Mouse (Mus musculus) stomach, postnatal 0 days (tissue): ENCODE results near the gene Stk25. TPM values are rescaled to one million over a fixed set of nuclear protein-coding genes. Genes with fewer than 3 reads are reported as not detected.

ENCODE experiments used
- ATAC-seq: fragments of 200-750 bp; cut with Nextera tagmentation; 2 replicates; pipeline ENCODE4 v1.8.0; 2017; ENCODE audit not compliant: low FRiP score, low TSS enrichment
- DNase-seq: peaks from one replicate; pipeline ENCODE4 v3.0.0-alpha.2; 2016; ENCODE audit warnings: low spot score
- H3K27ac ChIP-seq: fragments of 300-500 bp; sonication (generic); replicated peaks from 2 replicates; pipeline ENCODE4 v1.5.1; 2014; ENCODE audit warnings: mild to moderate bottlenecking, control low read depth
- H3K27me3 ChIP-seq: fragments of 300-500 bp; sonication (generic); 2 replicates; pipeline ENCODE4 v1.6.1; 2014; ENCODE audit warnings: low read length; ENCODE audit not compliant: control insufficient read depth, insufficient read depth
- H3K36me3 ChIP-seq: fragments of 300-500 bp; sonication (generic); 2 replicates; pipeline ENCODE4 v1.6.1; 2014; ENCODE audit warnings: low read length, mixed read lengths; ENCODE audit not compliant: control insufficient read depth, insufficient read depth
- H3K4me1 ChIP-seq: fragments of 300-500 bp; sonication (generic); replicated peaks from 2 replicates; pipeline ENCODE4 v1.6.1; 2014; ENCODE audit warnings: antibody characterized with exemption; ENCODE audit not compliant: control insufficient read depth, insufficient read depth
- H3K4me2 ChIP-seq: fragments of 300-500 bp; sonication (generic); replicated peaks from 2 replicates; pipeline ENCODE4 v1.6.1; 2014; ENCODE audit warnings: low read depth, mild to moderate bottlenecking, control low read depth, moderate library complexity
- H3K4me3 ChIP-seq: fragments of 300-500 bp; sonication (generic); 2 replicates; pipeline ENCODE4 v1.5.1; 2014; ENCODE audit warnings: low read depth, low read length, control low read depth
- H3K9ac ChIP-seq: fragments of 300-500 bp; sonication (generic); 2 replicates; pipeline ENCODE4 v1.6.1; 2014; ENCODE audit warnings: mild to moderate bottlenecking, low read length, control low read depth, mixed read lengths
- H3K9me3 ChIP-seq: fragments of 300-500 bp; sonication (generic); 2 replicates; pipeline ENCODE4 v1.6.1; 2016; ENCODE audit warnings: low read length; ENCODE audit not compliant: control insufficient read depth
- CTCF ChIP-seq: IDR thresholded peaks from 2 replicates; pipeline ENCODE4 v1.5.1; 2016; ENCODE audit warnings: antibody characterized with exemption, low read depth, mild to moderate bottlenecking, moderate library complexity
- EP300 ChIP-seq: optimal IDR thresholded peaks from 2 replicates; pipeline ENCODE3; 2016; ENCODE audit warnings: antibody characterized with exemption
- WGBS: fragments of 180-500 bp; shearing (Covaris S2); extraction: QIAGEN DNeasy Blood & Tissue Kit; methylation state at CpG from one replicate; pipeline ENCODE4 v1.1.7; 2014; 5-methylcytosine and 5-hydroxymethylcytosine counted together
- polyA plus RNA-seq: library from polyadenylated mRNA; unstranded; fragments of >200 nt; fragmentation: Nextera tagmentation; extraction: Ambion mirVana; gene quantifications from 2 replicates; pipeline ENCODE4 v1.2.1, GENCODE M21; 2015

The Stk25 gene
- polyA plus RNA-seq, 1 experiment from 2014 or later: 107 TPM

- peak; percentile 85 for DNase-seq
Observed at GRCm38 (mm10) chr1:93668791-93669548, 10.5 kb upstream of the Stk25 start.

GRCm38 (mm10) chr1:93667760-93668400 is 9.4 kb upstream of the Stk25 start:
- TF ChIP-seq CTCF (no peak), EP300 (no peak)
- 36% methylated on average over 13 of the region's 13 CpGs for WGBS
- Histone ChIP-seq H3K36me3 (no peaks in the 10 kb centered on the region), H3K27me3 (no peaks in the 10 kb centered on the region), H3K4me2 (no peak overlapping the region), H3K4me3 (no peak overlapping the region), H3K9ac (no peak overlapping the region), H3K27ac (no peak overlapping the region; the same call in 1 of the 2 replicates), H3K4me1 (peaks cover 3% of the 10 kb centered on the region; the same call in 1 of the 2 replicates), H3K9me3 (no peaks in the 10 kb centered on the region)
- peak; percentile 51 for DNase-seq
- peak; percentile 41 for ATAC-seq

More at GRCm38 (mm10) chr1:93668791-93669548, 10.5 kb upstream of the Stk25 start:
- peak; percentile 85 for TF ChIP-seq CTCF
- TF ChIP-seq EP300: no peak
- no peaks in the 10 kb centered on the region for H3K36me3 ChIP-seq
- H3K9ac ChIP-seq: peak overlapping the region; percentile 63
- peak; percentile 89 for ATAC-seq
- peaks cover 3% of the 10 kb centered on the region; the same call in 1 of the 2 replicates for H3K4me1 ChIP-seq
- peak overlapping the region; percentile 56 for H3K27ac ChIP-seq
- H3K4me2 ChIP-seq: peak overlapping the region; percentile 66
- H3K27me3 ChIP-seq: no peaks in the 10 kb centered on the region
- WGBS: 10% methylated on average over 16 of the region's 17 CpGs
- peak overlapping the region; percentile 34 for H3K4me3 ChIP-seq
- no peaks in the 10 kb centered on the region for H3K9me3 ChIP-seq

- Histone ChIP-seq H3K9me3 (no peaks in the 10 kb centered on the region), H3K27ac (no peak overlapping the region), H3K4me2 (no peak overlapping the region), H3K9ac (no peak overlapping the region), H3K4me3 (no peak overlapping the region), H3K27me3 (no peaks in the 10 kb centered on the region), H3K4me1 (no peaks in the 10 kb centered on the region), H3K36me3 (no peaks in the 10 kb centered on the region)
- TF ChIP-seq EP300 (no peak), CTCF (no peak)
- WGBS: 52% methylated on average over 5 of the region's 5 CpGs
- DNase-seq (no peak), ATAC-seq (0 out of 2 replicates have a peak, but pooled peaks have one; percentile 46)
Observed at GRCm38 (mm10) chr1:93657025-93657360, 1.5 kb downstream of the Stk25 start.

- Histone ChIP-seq H3K36me3 (no peaks in the 10 kb centered on the region), H3K4me1 (no peaks in the 10 kb centered on the region), H3K9me3 (no peaks in the 10 kb centered on the region), H3K27me3 (no peaks in the 10 kb centered on the region), H3K27ac (no peak overlapping the region), H3K4me3 (no peak overlapping the region), H3K9ac (no peak overlapping the region), H3K4me2 (no peak overlapping the region)
- WGBS: 63% methylated on average over 7 of the region's 7 CpGs
- no peak for TF ChIP-seq CTCF
- no peak for TF ChIP-seq EP300
- no peak for DNase-seq
- peak; percentile 59; the same call in 1 of the 2 replicates for ATAC-seq
Observed at GRCm38 (mm10) chr1:93656325-93657024, 2.0 kb downstream of the Stk25 start.

- no peaks in the 10 kb centered on the region for H3K36me3 ChIP-seq
- H3K27me3 ChIP-seq: no peaks in the 10 kb centered on the region
- H3K9ac ChIP-seq: no peak overlapping the region
- DNase-seq (peak; percentile 57), ATAC-seq (peak; percentile 86)
- no peak overlapping the region for H3K4me2 ChIP-seq
- TF ChIP-seq EP300: no peak
- TF ChIP-seq CTCF: no peak
- H3K4me1 ChIP-seq: no peaks in the 10 kb centered on the region
- H3K27ac ChIP-seq: peak overlapping the region; percentile 5; the same call in 1 of the 2 replicates
- WGBS: 62% methylated on average over 2 of the region's 2 CpGs
- H3K4me3 ChIP-seq: no peak overlapping the region
- H3K9me3 ChIP-seq: no peaks in the 10 kb centered on the region
Observed at GRCm38 (mm10) chr1:93654798-93655197, 3.7 kb downstream of the Stk25 start.
